Mouse (Mus musculus) hindbrain, embryonic 12.5 days (tissue): Measurements from ENCODE around the gene Fbxo47. TPM values are rescaled to one million over a fixed set of nuclear protein-coding genes. Genes with fewer than 3 reads are reported as not detected.
A peak's percentile ranks its signal among the peaks of the same experiment; 100 is the strongest.

Experiments used
- ATAC-seq: fragments of 200-750 bp; cut with Nextera tagmentation; 2 replicates; pipeline ENCODE4 v1.8.0; 2017; ENCODE audit warnings: moderate TSS enrichment; ENCODE audit not compliant: low FRiP score
- H3K27ac ChIP-seq: fragments of 300-500 bp; sonication (generic); 2 replicates; pipeline ENCODE4 v1.5.1; 2016; ENCODE audit warnings: mild to moderate bottlenecking
- H3K27me3 ChIP-seq: fragments of 300-500 bp; sonication (generic); 2 replicates; pipeline ENCODE4 v1.6.1; 2016; ENCODE audit warnings: mild to moderate bottlenecking
- H3K36me3 ChIP-seq: fragments of 300-500 bp; sonication (generic); 2 replicates; pipeline ENCODE4 v1.6.1; 2016; ENCODE audit warnings: mild to moderate bottlenecking
- H3K4me1 ChIP-seq: fragments of 300-500 bp; sonication (generic); 2 replicates; pipeline ENCODE4 v1.6.1; 2016
- H3K4me2 ChIP-seq: fragments of 300-500 bp; sonication (generic); replicated peaks from 2 replicates; pipeline ENCODE4 v1.6.1; 2016; ENCODE audit warnings: mild to moderate bottlenecking
- H3K4me3 ChIP-seq: fragments of 300-500 bp; sonication (generic); 2 replicates; pipeline ENCODE4 v1.5.1; 2016; ENCODE audit warnings: mild to moderate bottlenecking
- H3K9ac ChIP-seq: fragments of 300-500 bp; sonication (generic); 2 replicates; pipeline ENCODE4 v1.6.1; 2016; ENCODE audit warnings: mild to moderate bottlenecking, moderate library complexity
- H3K9me3 ChIP-seq: fragments of 300-500 bp; sonication (generic); replicated peaks from 2 replicates; pipeline ENCODE4 v1.6.1; 2016; ENCODE audit warnings: mild to moderate bottlenecking
- WGBS: fragments of 180-500 bp; shearing (Covaris S2); methylation state at CpG from one replicate; pipeline ENCODE4 v1.1.7; 2016; 5-methylcytosine and 5-hydroxymethylcytosine counted together
- polyA plus RNA-seq: library from polyadenylated mRNA; unstranded; fragments of >200 nt; fragmentation: Nextera tagmentation; extraction: Ambion mirVana; gene quantifications from 2 replicates; pipeline ENCODE4 v1.2.1, GENCODE M21; 2016

The Fbxo47 gene
- polyA plus RNA-seq, 1 experiment from 2014 or later = 0.65 TPM

DNA sequence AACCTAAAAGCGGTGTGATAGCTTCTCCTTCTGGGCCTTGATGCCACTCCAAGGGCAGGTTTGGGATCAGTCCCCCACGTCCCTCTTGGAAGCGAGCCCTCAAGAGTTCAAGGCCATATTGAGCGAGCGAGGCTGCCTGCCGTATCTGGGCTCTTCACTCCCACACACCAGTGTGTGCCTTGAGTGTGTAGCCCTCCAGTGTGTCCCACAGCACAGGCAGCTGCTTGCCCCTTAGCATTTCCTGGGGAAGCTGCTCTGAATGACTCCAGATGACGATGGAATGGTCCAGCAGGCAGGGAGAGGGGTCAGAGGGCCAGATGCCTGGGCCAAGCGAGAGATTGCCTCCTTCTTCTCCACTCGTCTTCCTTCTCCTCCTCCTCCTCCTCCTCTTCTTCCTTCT is 67.0 kb downstream of the Fbxo47 start:
- Histone ChIP-seq H3K36me3 (peaks cover 50% of the 10 kb centered on the region), H3K4me1 (peaks cover 62% of the 10 kb centered on the region), H3K27me3 (no peaks in the 10 kb centered on the region), H3K9ac (no peak overlapping the region), H3K27ac (peak overlapping the region; percentile 32; the same call in 1 of the 2 replicates), H3K4me2 (no peak overlapping the region), H3K4me3 (no peak overlapping the region), H3K9me3 (no peaks in the 10 kb centered on the region)
- ATAC-seq = no peak
- 54% methylated on average over 9 of the region's 9 CpGs for WGBS

DNA sequence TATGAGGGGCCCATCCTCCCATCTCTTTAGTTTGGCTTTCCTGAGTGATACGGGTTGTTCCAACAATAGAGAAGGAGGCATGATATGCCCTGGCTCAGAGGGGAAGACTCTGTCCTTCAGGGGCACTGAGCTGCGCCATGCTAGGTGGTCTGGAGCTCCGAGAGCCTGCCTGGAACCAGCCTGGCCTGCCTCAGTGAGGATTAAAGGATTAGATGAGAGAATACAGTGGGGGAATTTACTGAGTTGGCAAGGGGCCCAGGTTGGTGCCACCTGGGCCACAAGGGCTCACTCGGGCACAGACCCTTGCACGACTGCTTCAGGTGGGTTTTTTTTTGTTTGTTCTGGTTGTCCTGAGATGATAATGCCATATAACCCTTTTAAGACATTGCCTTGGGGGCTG is 67.8 kb downstream of the Fbxo47 start:
- 78% methylated on average over 5 of the region's 5 CpGs for WGBS
- H3K9me3 ChIP-seq = no peaks in the 10 kb centered on the region
- 0 out of 2 replicates have a peak overlapping the region, but pooled peaks have one; percentile 18 for H3K9ac ChIP-seq
- no peak for ATAC-seq
- no peak overlapping the region for H3K27ac ChIP-seq
- no peak overlapping the region for H3K4me2 ChIP-seq
- peaks cover 47% of the 10 kb centered on the region for H3K36me3 ChIP-seq
- peaks cover 69% of the 10 kb centered on the region for H3K4me1 ChIP-seq
- H3K4me3 ChIP-seq = no peak overlapping the region
- no peaks in the 10 kb centered on the region for H3K27me3 ChIP-seq

DNA sequence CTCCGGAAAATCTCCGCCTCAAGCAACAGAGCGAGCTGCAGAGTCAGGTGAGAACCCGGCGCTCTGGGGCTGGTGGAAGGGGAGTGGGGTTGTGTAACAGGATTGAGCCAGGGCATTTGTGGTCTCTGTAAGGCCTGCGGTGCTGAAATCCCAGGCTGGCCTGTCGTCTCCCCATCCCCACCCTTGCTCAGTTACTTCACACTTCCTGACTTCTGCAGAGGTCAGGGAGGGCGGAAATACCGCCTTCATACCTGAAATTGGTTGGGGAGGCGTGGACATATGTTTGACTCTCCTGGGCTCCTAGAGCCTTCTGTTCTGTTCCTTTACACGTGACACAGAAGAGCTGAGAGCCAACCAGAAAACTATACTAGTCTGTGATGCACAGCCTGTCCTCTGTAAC is 68.2 kb downstream of the Fbxo47 start:
- H3K4me2 ChIP-seq = no peak overlapping the region
- H3K4me3 ChIP-seq = no peak overlapping the region
- H3K4me1 ChIP-seq = peaks cover 73% of the 10 kb centered on the region
- peaks cover 43% of the 10 kb centered on the region for H3K36me3 ChIP-seq
- H3K27me3 ChIP-seq = no peaks in the 10 kb centered on the region
- no peak overlapping the region for H3K27ac ChIP-seq
- H3K9me3 ChIP-seq = no peaks in the 10 kb centered on the region
- peak overlapping the region; percentile 18; the same call in 1 of the 2 replicates for H3K9ac ChIP-seq
- ATAC-seq = no peak
- 81% methylated on average over 11 of the region's 11 CpGs for WGBS

DNA sequence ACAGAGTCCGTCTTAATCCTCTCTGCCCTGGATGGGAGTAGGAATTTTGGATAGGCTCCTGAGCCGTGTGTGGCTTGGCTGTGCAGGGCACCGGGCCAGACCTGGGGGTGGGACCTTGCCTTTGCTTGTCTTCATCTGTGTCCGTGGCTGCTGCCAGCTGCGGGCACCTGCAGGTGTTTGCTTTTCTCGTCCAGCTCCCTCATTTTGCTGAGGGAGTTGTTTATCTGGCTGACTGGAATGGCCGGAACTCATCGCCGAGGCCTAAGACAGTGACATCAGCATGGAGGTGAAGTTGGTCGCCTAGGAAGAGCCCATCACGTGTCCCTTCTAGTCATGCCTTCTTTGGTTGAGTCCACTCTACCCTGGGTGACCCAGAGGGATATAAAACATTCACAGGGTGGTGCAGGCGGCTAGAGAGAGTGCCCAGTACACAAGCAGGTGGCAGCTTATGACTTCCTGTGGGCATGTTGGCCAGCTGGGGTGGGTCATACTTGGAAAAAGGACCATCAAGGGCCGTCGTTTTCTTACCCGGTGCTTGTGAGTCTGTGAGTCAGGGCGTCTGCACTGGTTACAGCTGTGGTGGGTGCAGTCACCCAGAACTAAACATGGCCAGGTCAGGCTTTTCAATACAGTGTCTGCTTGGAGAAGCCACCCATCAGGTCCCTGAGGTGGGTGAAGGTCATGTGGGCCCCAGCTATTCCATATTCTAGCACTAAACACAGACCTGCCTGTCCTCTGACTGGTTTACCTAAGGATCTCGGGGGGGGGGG is 70.0 kb downstream of the Fbxo47 start:
- peaks cover 38% of the 10 kb centered on the region for H3K36me3 ChIP-seq
- no peaks in the 10 kb centered on the region for H3K9me3 ChIP-seq
- H3K4me1 ChIP-seq = peaks cover 80% of the 10 kb centered on the region
- no peak overlapping the region for H3K4me2 ChIP-seq
- no peaks in the 10 kb centered on the region for H3K27me3 ChIP-seq
- 80% methylated on average over 17 of the region's 17 CpGs for WGBS
- no peak overlapping the region for H3K4me3 ChIP-seq
- H3K27ac ChIP-seq = peak overlapping the region; percentile 95
- ATAC-seq = no peak
- no peak overlapping the region for H3K9ac ChIP-seq

DNA sequence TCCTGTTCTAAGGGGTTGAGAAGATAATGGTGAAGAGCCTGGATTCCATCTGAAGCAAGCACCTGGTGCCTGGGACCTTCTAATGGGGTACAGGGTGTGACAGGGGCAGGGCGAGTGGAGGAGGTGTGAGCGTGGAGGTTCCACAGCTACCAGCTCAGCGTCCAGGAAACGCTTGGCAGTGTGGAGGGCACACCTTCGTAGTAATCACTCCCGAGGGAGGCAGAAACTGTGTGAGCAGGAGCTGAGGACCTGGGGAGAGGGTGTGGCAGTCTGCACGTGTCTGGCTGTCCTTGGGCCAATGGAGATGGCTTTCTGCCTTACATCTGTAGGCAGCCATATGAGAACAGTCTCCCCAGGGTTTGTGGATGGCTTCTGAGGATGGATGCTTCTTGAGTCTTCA is 70.9 kb downstream of the Fbxo47 start:
- Histone ChIP-seq H3K36me3 (peaks cover 46% of the 10 kb centered on the region), H3K4me2 (peak overlapping the region; percentile 44), H3K4me3 (no peak overlapping the region), H3K27me3 (no peaks in the 10 kb centered on the region), H3K4me1 (peaks cover 80% of the 10 kb centered on the region), H3K27ac (peak overlapping the region; percentile 95), H3K9ac (peak overlapping the region; percentile 49; the same call in 1 of the 2 replicates), H3K9me3 (no peaks in the 10 kb centered on the region)
- 42% methylated on average over 7 of the region's 7 CpGs for WGBS
- ATAC-seq = peak; percentile 42

DNA sequence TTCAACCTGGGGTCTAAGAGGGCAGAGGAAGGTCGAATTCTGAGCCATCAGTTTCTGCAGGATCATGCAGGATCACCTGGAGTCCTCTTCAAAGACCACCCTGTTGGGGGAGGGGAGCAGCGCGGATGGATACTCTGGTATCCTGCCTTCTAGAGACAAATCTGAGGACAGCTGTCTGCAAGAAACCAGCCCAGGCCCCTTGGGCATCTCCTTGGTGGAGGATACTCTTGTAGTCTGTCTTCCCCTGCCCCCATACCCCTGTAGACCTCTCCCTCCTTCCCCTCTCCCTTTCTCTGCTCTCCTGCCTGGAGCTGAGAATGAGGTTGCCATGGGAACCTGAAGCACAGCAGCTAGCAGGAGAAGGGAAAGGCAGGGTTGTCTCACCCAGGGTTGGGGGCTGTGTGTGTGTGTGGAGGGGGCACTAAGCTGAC is 71.4 kb downstream of the Fbxo47 start:
- peak overlapping the region; percentile 95 for H3K27ac ChIP-seq
- no peaks in the 10 kb centered on the region for H3K9me3 ChIP-seq
- 0 out of 2 replicates have a peak overlapping the region, but pooled peaks have one; percentile 1 for H3K4me3 ChIP-seq
- peaks cover 80% of the 10 kb centered on the region for H3K4me1 ChIP-seq
- WGBS = 21% methylated on average over 3 of the region's 3 CpGs
- H3K4me2 ChIP-seq = peak overlapping the region; percentile 44
- peak; percentile 86 for ATAC-seq
- peaks cover 50% of the 10 kb centered on the region for H3K36me3 ChIP-seq
- H3K9ac ChIP-seq = peak overlapping the region; percentile 49
- no peaks in the 10 kb centered on the region for H3K27me3 ChIP-seq

DNA sequence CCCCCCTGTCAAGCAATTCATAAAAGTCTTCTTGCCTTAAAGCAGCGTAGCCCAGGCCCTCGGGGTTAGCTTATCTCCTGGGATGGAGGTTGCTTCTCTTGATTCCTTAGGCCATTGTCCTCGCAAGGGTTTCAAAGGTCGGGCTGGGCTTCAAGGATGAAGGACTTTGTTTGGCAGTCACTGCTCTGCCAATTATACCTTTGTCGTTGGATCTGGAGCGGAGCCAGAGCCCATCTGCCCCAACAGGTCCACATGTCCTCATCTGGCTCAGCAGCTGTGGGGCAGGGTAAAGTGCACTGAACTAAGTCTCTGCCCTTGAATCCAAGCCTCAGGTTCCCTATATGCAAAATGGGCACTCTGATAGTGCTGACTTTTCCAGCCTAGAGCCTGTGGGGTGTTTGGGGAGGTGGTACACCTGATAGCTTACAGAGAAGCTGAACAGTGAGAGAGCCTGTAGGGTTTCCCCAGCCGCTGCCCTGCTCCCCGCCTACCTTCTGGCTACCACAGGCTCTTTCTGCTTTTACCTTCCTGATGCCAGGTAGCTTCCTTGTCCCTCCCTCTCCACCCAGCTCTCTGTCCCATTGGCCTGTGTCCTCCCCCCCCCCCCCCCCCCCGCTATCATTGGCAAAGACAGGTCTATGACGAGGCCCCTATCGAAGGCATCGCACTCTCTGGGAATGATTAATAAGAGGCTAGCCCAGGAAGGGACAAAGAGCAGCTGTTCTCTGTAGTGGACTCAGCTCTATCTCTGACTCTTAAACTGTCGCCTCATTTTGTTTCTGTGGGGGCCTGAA is 72.2 kb downstream of the Fbxo47 start:
- WGBS = 38% methylated on average over 12 of the region's 13 CpGs
- ATAC-seq = peak; percentile 27
- Histone ChIP-seq H3K4me2 (peak overlapping the region; percentile 44), H3K27me3 (no peaks in the 10 kb centered on the region), H3K36me3 (peaks cover 54% of the 10 kb centered on the region), H3K27ac (peak overlapping the region; percentile 95), H3K4me1 (peaks cover 78% of the 10 kb centered on the region), H3K9me3 (no peaks in the 10 kb centered on the region), H3K9ac (peak overlapping the region; percentile 49), H3K4me3 (0 out of 2 replicates have a peak overlapping the region, but pooled peaks have one; percentile 1)

DNA sequence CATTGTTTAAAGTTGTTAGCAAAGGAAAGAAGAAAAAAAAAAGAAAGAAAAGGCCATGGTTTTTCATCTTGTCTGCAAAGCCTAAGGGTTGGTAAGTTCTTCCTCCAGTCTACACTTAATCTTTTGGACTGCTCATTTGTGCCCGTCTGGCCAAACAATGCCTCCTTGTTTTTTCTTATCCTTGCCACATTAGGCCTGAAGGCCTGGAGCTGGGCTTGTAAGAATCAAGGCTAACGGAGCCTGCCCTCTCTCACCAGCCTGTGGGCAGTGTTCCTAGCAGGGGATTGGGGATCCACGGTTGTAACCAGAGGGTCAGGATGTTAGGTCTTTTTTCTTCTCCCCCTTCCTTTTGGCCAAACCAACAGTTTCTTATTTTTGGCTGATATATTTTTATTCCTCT is 73.0 kb downstream of the Fbxo47 start:
- Histone ChIP-seq H3K27me3 (no peaks in the 10 kb centered on the region), H3K9ac (no peak overlapping the region), H3K4me1 (peaks cover 83% of the 10 kb centered on the region), H3K27ac (peak overlapping the region; percentile 95; the same call in 1 of the 2 replicates), H3K36me3 (peaks cover 48% of the 10 kb centered on the region), H3K4me2 (no peak overlapping the region; the same call in 1 of the 2 replicates), H3K9me3 (no peaks in the 10 kb centered on the region), H3K4me3 (no peak overlapping the region)
- 15% methylated on average over 3 of the region's 3 CpGs for WGBS
- no peak for ATAC-seq

DNA sequence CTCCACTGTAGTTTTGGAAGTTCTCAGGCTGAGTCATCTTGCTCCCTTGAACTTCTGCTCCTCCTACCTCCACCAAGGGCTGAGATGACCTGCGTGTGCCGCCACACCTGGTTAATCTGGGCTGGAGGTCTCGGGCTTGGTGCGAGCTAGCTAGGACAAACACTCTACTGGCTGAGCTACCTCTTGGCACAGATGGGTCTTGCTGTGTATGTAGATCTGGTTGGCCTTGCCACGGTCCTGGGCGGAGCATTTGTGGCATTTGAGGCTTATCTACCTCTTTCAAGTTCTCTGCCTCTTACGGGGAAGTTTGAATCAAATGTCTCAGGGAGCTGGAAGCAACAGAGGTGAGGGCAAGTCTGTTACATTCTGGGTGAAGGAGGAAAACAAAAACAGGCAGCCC is 73.6 kb downstream of the Fbxo47 start:
- Histone ChIP-seq H3K4me1 (peaks cover 83% of the 10 kb centered on the region), H3K4me2 (no peak overlapping the region), H3K36me3 (peaks cover 41% of the 10 kb centered on the region), H3K27ac (no peak overlapping the region), H3K27me3 (no peaks in the 10 kb centered on the region), H3K9ac (no peak overlapping the region), H3K9me3 (no peaks in the 10 kb centered on the region), H3K4me3 (no peak overlapping the region)
- no peak for ATAC-seq
- 77% methylated on average over 7 of the region's 7 CpGs for WGBS

DNA sequence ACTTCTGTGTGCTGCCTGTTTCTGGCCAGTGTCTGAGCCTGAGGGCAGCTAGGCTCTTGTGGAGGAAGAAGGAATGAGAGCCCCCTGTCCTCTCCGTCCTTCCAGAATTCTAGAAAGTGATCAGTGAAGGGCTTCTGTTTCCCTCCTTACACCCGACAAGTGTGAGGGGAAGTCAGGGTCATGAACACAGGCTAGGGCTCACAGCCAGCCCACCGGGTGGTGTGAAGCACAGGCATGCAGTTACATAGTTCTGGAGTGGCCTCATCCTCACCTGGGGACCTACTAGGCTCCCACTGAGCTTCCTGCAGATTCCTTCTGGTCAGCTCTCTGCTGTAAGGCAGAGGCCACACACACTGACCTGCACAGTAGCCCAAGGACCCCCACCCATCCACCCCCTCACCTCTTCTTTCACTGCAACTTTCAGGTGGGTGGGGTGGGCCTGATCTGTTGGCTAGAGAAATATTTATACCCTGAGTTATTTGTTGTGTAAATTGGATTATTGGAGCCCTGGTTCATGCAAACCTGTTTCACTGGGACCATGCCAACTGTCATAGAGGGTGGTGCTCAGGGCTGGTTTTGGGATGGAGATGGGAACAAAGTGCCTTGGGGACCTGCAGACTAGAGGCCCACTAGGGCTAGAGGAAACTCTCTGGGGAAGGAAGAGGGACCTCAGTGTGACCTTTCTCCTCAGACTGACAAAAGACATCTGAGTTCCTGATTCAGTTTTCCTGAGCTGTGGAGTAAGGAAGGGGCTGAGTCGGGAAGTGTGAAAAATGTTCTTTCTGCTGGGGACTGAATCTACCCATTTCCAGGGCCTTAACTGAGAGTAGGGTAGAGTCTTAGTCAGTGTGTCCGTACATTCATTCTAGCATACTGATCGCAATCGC is 74.5 kb downstream of the Fbxo47 start:
- WGBS = 70% methylated on average over 7 of the region's 7 CpGs
- Histone ChIP-seq H3K4me1 (peaks cover 89% of the 10 kb centered on the region), H3K9me3 (no peaks in the 10 kb centered on the region), H3K27me3 (no peaks in the 10 kb centered on the region), H3K36me3 (peaks cover 39% of the 10 kb centered on the region), H3K4me2 (no peak overlapping the region; the same call in 1 of the 2 replicates), H3K9ac (peak overlapping the region; percentile 18; the same call in 1 of the 2 replicates), H3K27ac (peak overlapping the region; percentile 55; the same call in 1 of the 2 replicates), H3K4me3 (no peak overlapping the region)
- no peak for ATAC-seq

DNA sequence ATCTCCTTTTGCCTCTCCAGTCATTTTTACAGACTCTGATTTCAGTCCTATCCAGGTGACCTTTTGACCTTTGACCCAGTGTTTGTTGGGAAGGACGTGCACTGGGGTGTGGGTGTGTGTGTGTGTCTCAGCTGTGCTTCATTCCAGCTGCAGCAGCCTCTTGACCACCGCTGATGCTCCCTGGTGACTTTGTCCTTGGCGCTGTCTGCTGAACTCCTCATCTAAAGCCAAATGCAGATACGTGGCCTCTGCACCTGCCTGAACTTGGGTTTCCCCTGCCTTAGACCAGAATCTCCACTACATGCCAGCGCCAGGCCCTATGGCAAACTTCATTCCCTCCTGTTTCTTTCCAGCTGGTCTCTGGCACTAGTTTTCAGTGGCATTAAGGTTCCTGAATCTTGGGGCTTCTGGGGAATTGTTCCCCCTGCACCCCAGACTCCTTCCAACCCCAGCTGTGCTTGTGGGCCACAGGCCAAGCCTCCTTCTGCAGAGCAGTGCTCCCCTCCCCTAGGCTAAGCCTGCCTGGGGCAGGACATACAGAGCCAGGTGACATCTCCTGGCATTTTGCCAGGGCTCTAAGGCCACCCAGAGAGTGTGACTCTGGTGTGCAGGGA is 75.2 kb downstream of the Fbxo47 start:
- no peak for ATAC-seq
- 36% methylated on average over 5 of the region's 5 CpGs for WGBS
- H3K9me3 ChIP-seq = no peaks in the 10 kb centered on the region
- H3K27ac ChIP-seq = peak overlapping the region; percentile 55; the same call in 1 of the 2 replicates
- no peak overlapping the region for H3K4me3 ChIP-seq
- peaks cover 31% of the 10 kb centered on the region for H3K36me3 ChIP-seq
- H3K27me3 ChIP-seq = no peaks in the 10 kb centered on the region
- H3K4me1 ChIP-seq = peaks cover 91% of the 10 kb centered on the region
- no peak overlapping the region; the same call in 1 of the 2 replicates for H3K4me2 ChIP-seq
- peak overlapping the region; percentile 18; the same call in 1 of the 2 replicates for H3K9ac ChIP-seq
